In the genomic region with DNA sequence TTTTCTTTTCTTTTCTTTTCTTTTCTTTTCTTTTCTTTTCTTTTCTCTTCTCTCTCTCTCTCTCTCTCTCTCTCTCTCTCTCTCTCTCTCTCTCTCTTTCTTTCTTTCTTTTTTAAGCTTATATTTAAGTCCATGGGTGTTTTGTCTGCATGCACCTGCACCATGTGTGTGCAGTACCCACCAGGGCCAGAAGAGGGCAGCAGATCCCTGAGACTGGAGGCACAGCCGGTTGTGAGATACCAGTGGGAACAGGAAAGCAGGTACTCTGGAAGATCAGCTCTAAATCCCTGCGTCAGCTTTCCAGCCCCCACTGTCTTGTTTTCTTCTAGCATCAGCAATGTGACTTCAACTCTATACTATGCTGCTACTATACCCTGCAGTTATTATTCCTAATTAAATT, we compare ENCODE assay signal across 10 mouse cellular contexts. TPM values are rescaled to one million over a fixed set of nuclear protein-coding genes. Genes with fewer than 3 reads are reported as not detected.
DNase-seq lines count a peak whose midpoint lies in the region; TF ChIP-seq lines count a peak whose summit lies in the region.
"Had no signal": no experiment of that assay in that cellular context is flagged by ENCODE, and none has a peak within 500 bp of the region (broad histone marks: within the 10 kb centered on the region; RNA-seq: fewer than 3 reads in every experiment).

No protein-coding gene starts in this region.

- H3K4me3 ChIP-seq in gastrocnemius, adult 2 months, result no peak overlapping the region
- H3K4me3 ChIP-seq in bone marrow macrophage, adult 2 months (ENCODE audit: insufficient read depth, low read length), result no peak overlapping the region
- H3K4me3 ChIP-seq in olfactory bulb, adult 2 months (ENCODE audit: insufficient read depth, low read depth, low read length), result no peak overlapping the region
- H3K4me3 ChIP-seq: embryonic facial prominence, embryonic 13.5 days; liver, embryonic 15.5 days had no signal

- intact Hi-C loops in gastrocnemius, adult 2 months (cut with DNase I), result loop anchor here (5.0 kb wide), 1 partner anchor 124 kb away; no protein-coding TSS in a partner anchor
- intact Hi-C loops in gastrocnemius, postnatal 36 days (cut with DNase I), result no loop called here

- no peak for TF ChIP-seq POLR2A in bone marrow macrophage, adult 2 months (IDR thresholded peaks at IDR 0.05; ENCODE audit: borderline replicate concordance, low read depth, low read length)
- no peak for TF ChIP-seq POLR2A in olfactory bulb, adult 2 months (IDR thresholded peaks at IDR 0.05; ENCODE audit: insufficient read depth, low read depth, low read length)

- no peak overlapping the region for H3K27ac ChIP-seq in gastrocnemius, adult 2 months
- H3K27ac ChIP-seq in bone marrow macrophage, adult 2 months (ENCODE audit: insufficient read depth, low read depth, low read length), result no peak overlapping the region
- H3K27ac ChIP-seq in olfactory bulb, adult 2 months (ENCODE audit: insufficient read depth, low read depth, low read length), result no peak overlapping the region
- H3K27ac ChIP-seq: embryonic facial prominence, embryonic 13.5 days; liver, embryonic 15.5 days had no signal

- H3K4me1 ChIP-seq in bone marrow macrophage, adult 2 months (ENCODE audit: control insufficient read depth, insufficient read depth, low read length), result no peaks in the 10 kb centered on the region
- H3K4me1 ChIP-seq in olfactory bulb, adult 2 months (ENCODE audit: control insufficient read depth, insufficient read depth, low read length), result peaks cover 11% of the 10 kb centered on the region
- H3K4me1 ChIP-seq: liver, embryonic 15.5 days had no signal

- WGBS in olfactory bulb, adult 2 months, result 30% methylated on average over 2 of the region's 2 CpGs

- TF ChIP-seq CTCF in gastrocnemius, adult 2 months (IDR thresholded peaks at IDR 0.05), result peak; percentile 56
- peak; percentile 67 for TF ChIP-seq CTCF in bone marrow macrophage, adult 2 months (IDR thresholded peaks at IDR 0.05; ENCODE audit: low read depth, low read length)
- TF ChIP-seq CTCF in olfactory bulb, adult 2 months (IDR thresholded peaks at IDR 0.05; ENCODE audit: insufficient read depth, low read depth, low read length), result peak; percentile 44

- DNase-seq in gastrocnemius, adult 2 months, result peak; percentile 50
- no peak for DNase-seq in gastrocnemius, postnatal 36 days
- peak; percentile 74 for DNase-seq in ovary, postnatal 14 days (ENCODE audit: low spot score)
- no peak for DNase-seq in ovary, adult 18-20 months (ENCODE audit: low spot score)
- DNase-seq in kidney, postnatal 14 days, result peak; percentile 76
- DNase-seq in right cerebral cortex, postnatal 36 days (ENCODE audit: low spot score in 2 of 2), result no peak

RNA-seq across cellular contexts. Expression of a gene that starts 34.5 kb away (rescaled TPM):
- total RNA-seq in gastrocnemius, adult 2 months (2021), result 10 to 100 TPM in 1 of 2 experiments, 1 to 10 TPM in 1; 9.5 to 15.2 TPM
- total RNA-seq in gastrocnemius, postnatal 36 days (2021), result 10 to 100 TPM in 1 of 2 experiments, 1 to 10 TPM in 1; 9.1 to 12.1 TPM
- 11.5 and 17.0 TPM in 2 replicates for polyA plus RNA-seq in bone marrow macrophage, adult 2 months (2012; ENCODE audit: insufficient read depth, insufficient read length, missing spikeins)
- not detected in 2 replicates for polyA plus RNA-seq in olfactory bulb, adult 2 months (2012; ENCODE audit: insufficient read depth, insufficient read length, low replicate concordance, missing spikeins)

RNA-seq across cellular contexts. Expression of a gene that starts 54.1 kb away (rescaled TPM):
- total RNA-seq in gastrocnemius, adult 2 months (2021), result under 1 TPM in 1 of 2 experiments, not detected in 1; 0.14 TPM
- under 1 TPM; 0.27 to 0.28 TPM for total RNA-seq in gastrocnemius, postnatal 36 days (2021)
- 11.3 and 12.1 TPM in 2 replicates for polyA plus RNA-seq in bone marrow macrophage, adult 2 months (2012; ENCODE audit: insufficient read depth, insufficient read length, missing spikeins)
- not detected in 2 replicates for polyA plus RNA-seq in olfactory bulb, adult 2 months (2012; ENCODE audit: insufficient read depth, insufficient read length, low replicate concordance, missing spikeins)

Comparison
In these comparisons a context has a peak if more than half of its experiments do, and no peak if none do; other contexts are left out.
1. DNase-seq: peak in gastrocnemius, adult 2 months (single experiment), ovary, postnatal 14 days (single experiment) and kidney, postnatal 14 days (single experiment); none in gastrocnemius, postnatal 36 days (0 of 2), ovary, adult 18-20 months (single experiment) and right cerebral cortex, postnatal 36 days (0 of 2).
2. Peak in every context shown above with its lines, with median percentiles within 50 percentile points of each other: CTCF ChIP-seq.